9 mouse cellular contexts compared by ENCODE assay signal in genomic region chr11:75571126-75571990, GRCm38 (mm10). TPM values are rescaled to one million over a fixed set of nuclear protein-coding genes. Genes with fewer than 3 reads are reported as not detected.
DNase-seq lines count a peak whose midpoint lies in the region; ATAC-seq and TF ChIP-seq lines count a peak whose summit lies in the region.
"Had no signal": no experiment of that assay in that cellular context is flagged by ENCODE, and none has a peak within 500 bp of the region (broad histone marks: within the 10 kb centered on the region; RNA-seq: fewer than 3 reads in every experiment).

No protein-coding gene starts in this region.

- H3K79me2 ChIP-seq in myocyte (ENCODE audit: control insufficient read depth, insufficient read depth) = no peaks in the 10 kb centered on the region

- H3K9ac ChIP-seq in neural tube, embryonic 13.5 days = peak overlapping the region; percentile 49
- H3K9ac ChIP-seq in neural tube, embryonic 15.5 days (replicated peaks) = no peak overlapping the region
- no peak overlapping the region for H3K9ac ChIP-seq in intestine, postnatal 0 days (ENCODE audit: low read depth, low read length)
- no peak overlapping the region for H3K9ac ChIP-seq in hindbrain, embryonic 14.5 days
- H3K9ac ChIP-seq: lung, embryonic 15.5 days had no signal

- WGBS in neural tube, embryonic 13.5 days = 68% methylated on average over 14 of the region's 14 CpGs
- 70% methylated on average over 13 of the region's 14 CpGs for WGBS in neural tube, embryonic 15.5 days
- WGBS in intestine, postnatal 0 days = 54% methylated on average over 14 of the region's 14 CpGs
- WGBS in hindbrain, embryonic 14.5 days = 74% methylated on average over 14 of the region's 14 CpGs

- no peak overlapping the region for H3K4me3 ChIP-seq in neural tube, embryonic 13.5 days
- no peak overlapping the region for H3K4me3 ChIP-seq in neural tube, embryonic 15.5 days (replicated peaks)
- no peak overlapping the region for H3K4me3 ChIP-seq in intestine, postnatal 0 days (ENCODE audit: low read depth, low read length)
- H3K4me3 ChIP-seq in myocyte = no peak overlapping the region
- H3K4me3 ChIP-seq in hindbrain, embryonic 14.5 days (replicated peaks; ENCODE audit: low read length) = no peak overlapping the region
- H3K4me3 ChIP-seq: lung, embryonic 15.5 days had no signal

- no peaks in the 10 kb centered on the region for H3K9me3 ChIP-seq in neural tube, embryonic 13.5 days
- no peaks in the 10 kb centered on the region for H3K9me3 ChIP-seq in neural tube, embryonic 15.5 days (replicated peaks)
- no peaks in the 10 kb centered on the region for H3K9me3 ChIP-seq in intestine, postnatal 0 days (ENCODE audit: control insufficient read depth)
- no peaks in the 10 kb centered on the region for H3K9me3 ChIP-seq in hindbrain, embryonic 14.5 days (ENCODE audit: control insufficient read depth, low read length)
- H3K9me3 ChIP-seq: lung, embryonic 15.5 days had no signal

- no peaks in the 10 kb centered on the region for H3K27me3 ChIP-seq in neural tube, embryonic 13.5 days
- H3K27me3 ChIP-seq in neural tube, embryonic 15.5 days (replicated peaks) = no peaks in the 10 kb centered on the region
- no peaks in the 10 kb centered on the region for H3K27me3 ChIP-seq in intestine, postnatal 0 days (replicated peaks; ENCODE audit: control insufficient read depth, insufficient read depth, low read length)
- H3K27me3 ChIP-seq in myocyte (ENCODE audit: control insufficient read depth, insufficient read depth, insufficient read length) = no peaks in the 10 kb centered on the region
- no peaks in the 10 kb centered on the region for H3K27me3 ChIP-seq in hindbrain, embryonic 14.5 days (ENCODE audit: control insufficient read depth, insufficient read depth, low read length)
- H3K27me3 ChIP-seq: lung, embryonic 15.5 days had no signal

- no peak overlapping the region for H3K4me2 ChIP-seq in neural tube, embryonic 13.5 days
- no peak overlapping the region for H3K4me2 ChIP-seq in neural tube, embryonic 15.5 days
- H3K4me2 ChIP-seq in intestine, postnatal 0 days (replicated peaks; ENCODE audit: low read depth) = no peak overlapping the region
- no peak overlapping the region for H3K4me2 ChIP-seq in myocyte (ENCODE audit: low read depth)
- no peak overlapping the region for H3K4me2 ChIP-seq in hindbrain, embryonic 14.5 days (replicated peaks)
- H3K4me2 ChIP-seq: lung, embryonic 15.5 days had no signal

- no peak for DNase-seq in cerebellum, adult 8-10 months
- DNase-seq in hindbrain, embryonic 14.5 days (ENCODE audit: low spot score) = no peak

- TF ChIP-seq CTCF in intestine, postnatal 0 days (IDR thresholded peaks at IDR 0.05; ENCODE audit: low read depth) = no peak

- H3K27ac ChIP-seq in neural tube, embryonic 13.5 days (replicated peaks) = no peak overlapping the region; the same call in 1 of the 2 replicates
- no peak overlapping the region for H3K27ac ChIP-seq in neural tube, embryonic 15.5 days (replicated peaks)
- H3K27ac ChIP-seq in intestine, postnatal 0 days (ENCODE audit: low read depth, low read length) = no peak overlapping the region
- no peak overlapping the region for H3K27ac ChIP-seq in hindbrain, embryonic 14.5 days

- H3K4me1 ChIP-seq in neural tube, embryonic 13.5 days (replicated peaks) = peaks cover 25% of the 10 kb centered on the region
- peaks cover 22% of the 10 kb centered on the region for H3K4me1 ChIP-seq in neural tube, embryonic 15.5 days
- peaks cover 13% of the 10 kb centered on the region for H3K4me1 ChIP-seq in intestine, postnatal 0 days (replicated peaks; ENCODE audit: control insufficient read depth, insufficient read depth, low read length)
- H3K4me1 ChIP-seq in hindbrain, embryonic 14.5 days (replicated peaks; ENCODE audit: control insufficient read depth, insufficient read depth, low read length) = peaks cover 15% of the 10 kb centered on the region

- H3ac ChIP-seq in myocyte (ENCODE audit: control insufficient read depth, insufficient read length) = no peak overlapping the region

- TF ChIP-seq POLR2A in myocyte (IDR thresholded peaks at IDR 0.05; ENCODE audit: insufficient read length, low read depth) = no peak

- ATAC-seq in cerebellum, adult (ENCODE audit: insufficient number of reproducible peaks, low FRiP score, low TSS enrichment) = peak; percentile 9; the same call in 1 of the 2 replicates
- no peak for ATAC-seq in neural tube, embryonic 13.5 days (ENCODE audit: low read depth)
- ATAC-seq in neural tube, embryonic 15.5 days (ENCODE audit: low FRiP score) = no peak
- peak; percentile 0; the same call in 1 of the 2 replicates for ATAC-seq in intestine, postnatal 0 days
- no peak for ATAC-seq in activated CD4-positive, CD25-positive, alpha-beta regulatory T cell, adult 4 months
- no peak for ATAC-seq in hindbrain, embryonic 14.5 days (ENCODE audit: low FRiP score)

- peaks cover 48% of the 10 kb centered on the region for H3K36me3 ChIP-seq in neural tube, embryonic 13.5 days
- H3K36me3 ChIP-seq in neural tube, embryonic 15.5 days = peaks cover 45% of the 10 kb centered on the region
- H3K36me3 ChIP-seq in intestine, postnatal 0 days (ENCODE audit: control insufficient read depth, insufficient read depth) = no peaks in the 10 kb centered on the region; the same call in 1 of the 2 replicates
- H3K36me3 ChIP-seq in myocyte (ENCODE audit: control insufficient read depth, insufficient read depth) = no peaks in the 10 kb centered on the region
- H3K36me3 ChIP-seq in hindbrain, embryonic 14.5 days (replicated peaks; ENCODE audit: control insufficient read depth, insufficient read depth) = peaks cover 48% of the 10 kb centered on the region
- H3K36me3 ChIP-seq: lung, embryonic 15.5 days had no signal

TF ChIP-seq in myocyte, 11 proteins besides CTCF, POLR2A, EP300 and RAD21:
- TF ChIP-seq CEBPB (IDR thresholded peaks at IDR 0.05; ENCODE audit: insufficient read depth, poor library complexity, severe bottlenecking) (peak; percentile 86; the same call in 1 of the 2 replicates), E2F4 (IDR thresholded peaks at IDR 0.05; ENCODE audit: insufficient read depth) (no peak), SRF (IDR thresholded peaks at IDR 0.05; ENCODE audit: control insufficient read depth, insufficient read length, low read depth) (no peak)

RNA-seq across cellular contexts. Expression of gene Pitpna, which starts 16.5 kb away (rescaled TPM):
- 122 and 128 TPM in 2 replicates for polyA plus RNA-seq in neural tube, embryonic 13.5 days (2015; fragmentation: Nextera tagmentation; extraction: Ambion mirVana)
- 113 and 117 TPM in 2 replicates for polyA plus RNA-seq in neural tube, embryonic 15.5 days (2015; fragmentation: Nextera tagmentation; extraction: Ambion mirVana)
- 160 and 161 TPM in 2 replicates for polyA plus RNA-seq in intestine, postnatal 0 days (2015; fragmentation: Nextera tagmentation; extraction: Ambion mirVana)
- 125 TPM for polyA plus RNA-seq in myocyte (2012; fragmentation: generic; extraction: Trizol)
- polyA plus RNA-seq in activated CD4-positive, CD25-positive, alpha-beta regulatory T cell, adult 4 months (2017; shearing (Covaris generic)) = 10 to 100 TPM; 24.3 to 47.6 TPM
- 136 and 159 TPM in 2 replicates for polyA plus RNA-seq in hindbrain, embryonic 14.5 days (2014; fragmentation: Nextera tagmentation; extraction: Ambion mirVana)

RNA-seq across cellular contexts. Expression of gene Slc43a2, which starts 39.9 kb away (rescaled TPM):
- 17.5 and 20.4 TPM in 2 replicates for polyA plus RNA-seq in neural tube, embryonic 13.5 days (2015; fragmentation: Nextera tagmentation; extraction: Ambion mirVana)
- 15.7 and 15.8 TPM in 2 replicates for polyA plus RNA-seq in neural tube, embryonic 15.5 days (2015; fragmentation: Nextera tagmentation; extraction: Ambion mirVana)
- 46.4 and 59.5 TPM in 2 replicates for polyA plus RNA-seq in intestine, postnatal 0 days (2015; fragmentation: Nextera tagmentation; extraction: Ambion mirVana)
- polyA plus RNA-seq in myocyte (2012; fragmentation: generic; extraction: Trizol) = 15.9 TPM
- polyA plus RNA-seq in activated CD4-positive, CD25-positive, alpha-beta regulatory T cell, adult 4 months (2017; shearing (Covaris generic)) = 10 to 100 TPM; 18.3 to 18.7 TPM
- polyA plus RNA-seq in hindbrain, embryonic 14.5 days (2014; fragmentation: Nextera tagmentation; extraction: Ambion mirVana) = 13.8 and 15.2 TPM in 2 replicates

RNA-seq across cellular contexts. Expression of gene Scarf1, which starts 58.0 kb away (rescaled TPM):
- 4.7 TPM in 2 replicates for polyA plus RNA-seq in neural tube, embryonic 13.5 days (2015; fragmentation: Nextera tagmentation; extraction: Ambion mirVana)
- 3.9 and 4.7 TPM in 2 replicates for polyA plus RNA-seq in neural tube, embryonic 15.5 days (2015; fragmentation: Nextera tagmentation; extraction: Ambion mirVana)
- 2.8 and 3.2 TPM in 2 replicates for polyA plus RNA-seq in intestine, postnatal 0 days (2015; fragmentation: Nextera tagmentation; extraction: Ambion mirVana)
- 0.06 TPM for polyA plus RNA-seq in myocyte (2012; fragmentation: generic; extraction: Trizol)
- polyA plus RNA-seq in activated CD4-positive, CD25-positive, alpha-beta regulatory T cell, adult 4 months (2017; shearing (Covaris generic)) = under 1 TPM; 0.42 to 0.47 TPM
- polyA plus RNA-seq in hindbrain, embryonic 14.5 days (2014; fragmentation: Nextera tagmentation; extraction: Ambion mirVana) = 3.5 and 4.2 TPM in 2 replicates

RNA-seq across cellular contexts. Expression of gene Inpp5k, which starts 59.4 kb away (rescaled TPM):
- polyA plus RNA-seq in neural tube, embryonic 13.5 days (2015; fragmentation: Nextera tagmentation; extraction: Ambion mirVana) = 39.9 and 42.8 TPM in 2 replicates
- polyA plus RNA-seq in neural tube, embryonic 15.5 days (2015; fragmentation: Nextera tagmentation; extraction: Ambion mirVana) = 39.0 and 39.7 TPM in 2 replicates
- 20.6 and 23.8 TPM in 2 replicates for polyA plus RNA-seq in intestine, postnatal 0 days (2015; fragmentation: Nextera tagmentation; extraction: Ambion mirVana)
- polyA plus RNA-seq in myocyte (2012; fragmentation: generic; extraction: Trizol) = 20.7 TPM
- 100 to 1,000 TPM; 109 to 120 TPM for polyA plus RNA-seq in activated CD4-positive, CD25-positive, alpha-beta regulatory T cell, adult 4 months (2017; shearing (Covaris generic))
- polyA plus RNA-seq in hindbrain, embryonic 14.5 days (2014; fragmentation: Nextera tagmentation; extraction: Ambion mirVana) = 42.3 and 44.9 TPM in 2 replicates

Comparison
In these comparisons a context has a peak if more than half of its experiments do, and no peak if none do; other contexts are left out.
1. ATAC-seq: peak in cerebellum, adult (single experiment) and intestine, postnatal 0 days (single experiment); none in neural tube, embryonic 13.5 days (single experiment), neural tube, embryonic 15.5 days (single experiment), activated CD4-positive, CD25-positive, alpha-beta regulatory T cell, adult 4 months (single experiment) and hindbrain, embryonic 14.5 days (single experiment).